20 mouse cellular contexts compared by ENCODE assay signal in the genomic region with DNA sequence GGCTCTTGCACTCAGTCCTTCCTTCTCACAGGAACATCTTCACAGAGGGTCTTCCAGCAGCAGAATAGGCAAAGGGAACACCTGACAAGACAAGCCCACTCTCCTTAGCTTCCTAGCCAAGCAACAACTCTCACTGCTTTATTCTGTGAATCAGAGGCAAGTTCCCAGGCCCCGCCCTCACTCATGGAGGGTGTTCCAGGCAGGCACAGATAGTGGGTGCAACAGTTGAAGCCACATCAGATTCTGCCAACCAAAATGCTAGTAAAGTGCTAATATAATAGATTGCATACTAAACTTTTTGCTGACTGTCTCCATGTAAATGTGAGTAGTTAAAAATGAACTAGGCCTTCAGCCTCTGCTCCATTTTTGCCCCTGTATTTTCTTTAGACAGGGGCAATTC.
"Had no signal": no experiment of that assay in that cellular context is flagged by ENCODE, and none has a peak within 500 bp of the region (broad histone marks: within the 10 kb centered on the region; RNA-seq: fewer than 3 reads in every experiment).

No protein-coding gene starts in this region.

- H3K36me3 ChIP-seq: midbrain, embryonic 10.5 days; midbrain, embryonic 12.5 days; neural tube, embryonic 13.5 days; neural tube, embryonic 15.5 days had no signal

- DNase-seq: lung, adult 18-20 months; lung, embryonic 14.5 days; lung, postnatal 10 days; lung, postnatal 4 days; midbrain, embryonic 14.5 days; retina, postnatal 1 day; right cerebral cortex, adult 18-20 months; right cerebral cortex, postnatal 25 days; right cerebral cortex, postnatal 4 days; spleen, adult 18-20 months; thymus, adult 18-20 months; thymus, postnatal 14 days; thymus, postnatal 36 days had no signal

- H3K4me3 ChIP-seq: megakaryocyte, embryonic 14.5 days; midbrain, embryonic 10.5 days; midbrain, embryonic 12.5 days; myocyte; neural tube, embryonic 13.5 days; neural tube, embryonic 15.5 days had no signal

- H3K9me3 ChIP-seq: midbrain, embryonic 10.5 days; midbrain, embryonic 12.5 days; neural tube, embryonic 13.5 days; neural tube, embryonic 15.5 days had no signal

- ATAC-seq: midbrain, embryonic 16.5 days had no signal

- H3K27me3 ChIP-seq: megakaryocyte, embryonic 14.5 days; midbrain, embryonic 12.5 days; neural tube, embryonic 13.5 days; neural tube, embryonic 15.5 days had no signal

- H3K4me1 ChIP-seq: megakaryocyte, embryonic 14.5 days; midbrain, embryonic 10.5 days; midbrain, embryonic 12.5 days; neural tube, embryonic 13.5 days; neural tube, embryonic 15.5 days had no signal

- H3K27ac ChIP-seq: midbrain, embryonic 10.5 days; midbrain, embryonic 12.5 days; neural tube, embryonic 13.5 days; neural tube, embryonic 15.5 days had no signal

- H3K9ac ChIP-seq: lung, embryonic 14.5 days; midbrain, embryonic 12.5 days; neural tube, embryonic 13.5 days; neural tube, embryonic 15.5 days had no signal
